Mouse (Mus musculus) embryonic facial prominence, embryonic 15.5 days (tissue): ENCODE results near the gene Tpst1. TPM values are rescaled to one million over a fixed set of nuclear protein-coding genes. Genes with fewer than 3 reads are reported as not detected.

ENCODE experiments used
- ATAC-seq: fragments of 200-750 bp; cut with Nextera tagmentation; 2 replicates; pipeline ENCODE4 v1.8.0; 2017; ENCODE audit warnings: low read depth, moderate TSS enrichment; ENCODE audit not compliant: insufficient number of reproducible peaks, low FRiP score, low TSS enrichment
- H3K27ac ChIP-seq: fragments of 300-500 bp; sonication (generic); replicated peaks from 2 replicates; pipeline ENCODE4 v1.5.1; 2015; ENCODE audit warnings: mild to moderate bottlenecking, inconsistent platforms
- H3K27me3 ChIP-seq: fragments of 300-500 bp; sonication (generic); 2 replicates; pipeline ENCODE4 v1.6.1; 2015; ENCODE audit warnings: inconsistent platforms
- H3K36me3 ChIP-seq: fragments of 300-500 bp; sonication (generic); 2 replicates; pipeline ENCODE4 v1.6.1; 2015; ENCODE audit warnings: mild to moderate bottlenecking, inconsistent platforms
- H3K4me1 ChIP-seq: fragments of 300-500 bp; sonication (generic); 2 replicates; pipeline ENCODE4 v1.6.1; 2015; ENCODE audit warnings: inconsistent platforms
- H3K4me2 ChIP-seq: fragments of 300-500 bp; sonication (generic); replicated peaks from 2 replicates; pipeline ENCODE4 v1.6.1; 2015; ENCODE audit warnings: mild to moderate bottlenecking, inconsistent platforms
- H3K4me3 ChIP-seq: fragments of 300-500 bp; sonication (generic); replicated peaks from 2 replicates; pipeline ENCODE4 v1.5.1; 2015; ENCODE audit warnings: mild to moderate bottlenecking, inconsistent platforms
- H3K9ac ChIP-seq: fragments of 300-500 bp; sonication (generic); 2 replicates; pipeline ENCODE4 v1.6.1; 2015; ENCODE audit warnings: inconsistent platforms
- H3K9me3 ChIP-seq: fragments of 300-500 bp; sonication (generic); replicated peaks from 2 replicates; pipeline ENCODE4 v1.6.1; 2016; ENCODE audit warnings: inconsistent platforms
- WGBS: fragments of 180-500 bp; shearing (Covaris S2); methylation state at CpG from one replicate; pipeline ENCODE4 v1.1.7; 2015; 5-methylcytosine and 5-hydroxymethylcytosine counted together
- polyA plus RNA-seq: library from polyadenylated mRNA; unstranded; fragments of >200 nt; fragmentation: Nextera tagmentation; extraction: Ambion mirVana; gene quantifications from 2 replicates; pipeline ENCODE4 v1.2.1, GENCODE M21; 2015

Gene Tpst1
- polyA plus RNA-seq, 1 experiment from 2014 or later: 99.2 TPM

DNA sequence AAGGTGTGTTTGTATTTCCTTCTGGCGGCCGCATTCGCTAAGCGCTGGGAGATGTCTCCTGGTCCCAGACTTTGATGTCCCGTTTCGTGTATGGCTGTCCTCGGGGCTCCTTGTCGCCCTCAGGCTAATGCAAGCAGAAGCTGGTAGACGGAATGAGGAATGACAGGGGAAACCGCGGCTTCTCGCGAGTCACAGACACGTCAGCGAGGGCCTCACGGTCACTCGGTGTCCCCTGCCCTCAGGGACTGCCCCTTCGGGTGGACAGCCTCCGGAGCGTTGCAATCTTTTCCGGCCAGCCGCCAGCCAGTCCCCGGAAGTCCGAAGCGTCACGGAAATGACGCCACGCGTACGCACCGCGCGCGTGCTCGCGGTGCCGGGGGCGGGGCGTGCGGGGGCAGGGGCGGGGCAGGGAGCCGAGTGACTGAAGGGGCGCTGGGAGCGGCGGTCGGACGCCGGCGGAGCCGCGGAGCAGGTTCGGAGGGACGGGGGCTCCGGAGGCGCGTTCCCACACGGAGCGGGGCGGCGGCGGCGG is 98.4 kb downstream of the Tpst1 start, which contains the start of gene Rabgef1:
Gene Rabgef1, plus strand, starts transcription at position 376 of the 532 bp plus-strand sequence.
- under 1% methylated on average over 58 of the region's 62 CpGs for WGBS
- Histone ChIP-seq H3K9me3 (no peaks in the 10 kb centered on the region), H3K9ac (peak within 1 kb of the TSS; percentile 85), H3K4me3 (peak within 1 kb of the TSS; percentile 74), H3K27ac (peak within 1 kb of the TSS; percentile 81), H3K36me3 (no peaks in the 10 kb centered on the region), H3K27me3 (no peaks in the 10 kb centered on the region), H3K4me2 (peak within 1 kb of the TSS; percentile 72), H3K4me1 (peaks cover 24% of the 10 kb centered on the region)
- ATAC-seq: peak; percentile 92

DNA sequence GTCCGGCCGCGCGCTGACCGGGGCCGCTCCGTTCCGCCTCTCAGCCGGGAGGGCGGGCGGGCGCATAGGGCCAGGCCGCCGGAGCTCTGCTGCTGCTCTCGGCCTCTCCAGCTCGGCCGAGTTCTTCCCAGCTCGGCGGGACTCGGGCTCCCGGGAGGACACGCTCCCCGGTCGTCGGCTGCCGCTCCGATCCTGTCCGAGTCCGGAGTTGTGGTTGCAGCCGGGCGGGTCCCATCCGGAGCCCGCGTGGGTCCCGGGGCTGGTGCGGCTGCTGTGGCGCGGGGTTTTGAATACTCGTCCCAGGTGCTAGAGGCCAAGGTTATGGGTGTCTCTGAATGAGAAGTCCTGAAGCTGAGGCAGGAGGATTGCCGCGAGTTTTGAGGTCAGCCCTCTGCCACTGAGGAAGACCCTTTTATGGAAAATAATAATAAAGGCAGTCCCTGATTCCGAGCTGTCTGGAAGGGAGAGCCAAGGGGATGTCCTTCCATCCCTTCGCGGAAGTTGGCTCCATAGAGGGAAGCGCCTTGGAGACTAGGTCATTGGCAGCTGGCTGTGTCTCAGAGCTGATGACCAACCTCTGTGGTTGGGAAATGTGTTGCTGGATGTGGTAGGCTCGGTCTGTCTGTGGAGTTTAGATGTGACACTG is 99.0 kb downstream of the Tpst1 start:
- Histone ChIP-seq H3K4me3 (peak overlapping the region; percentile 74), H3K9me3 (no peaks in the 10 kb centered on the region), H3K36me3 (no peaks in the 10 kb centered on the region), H3K4me1 (peaks cover 24% of the 10 kb centered on the region), H3K27ac (peak overlapping the region; percentile 81), H3K4me2 (peak overlapping the region; percentile 72), H3K27me3 (no peaks in the 10 kb centered on the region), H3K9ac (peak overlapping the region; percentile 85)
- peak; percentile 77 for ATAC-seq
- WGBS: under 1% methylated on average over 43 of the region's 46 CpGs

DNA sequence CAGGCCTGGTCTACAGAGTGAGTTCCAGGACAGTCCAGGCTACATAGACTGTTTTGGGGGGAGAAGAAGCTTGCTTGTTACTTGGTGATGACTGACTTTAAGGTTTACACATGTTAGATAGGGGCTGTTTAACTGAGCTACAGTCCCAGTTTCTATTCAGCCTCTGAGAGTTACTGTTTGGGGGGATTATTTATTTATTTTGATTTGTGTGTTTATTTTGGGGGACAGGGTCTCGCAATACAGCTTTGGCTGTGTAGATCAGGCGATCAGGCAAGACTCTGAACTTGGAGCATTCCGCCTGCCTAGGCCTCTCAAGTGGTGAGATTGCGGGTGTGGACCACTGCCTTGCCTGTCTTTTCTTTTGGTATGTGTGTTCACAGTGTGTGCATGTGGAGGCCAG is 99.9 kb downstream of the Tpst1 start:
- Histone ChIP-seq H3K4me2 (peak overlapping the region; percentile 72), H3K9ac (no peak overlapping the region), H3K9me3 (no peaks in the 10 kb centered on the region), H3K27ac (no peak overlapping the region), H3K36me3 (no peaks in the 10 kb centered on the region), H3K27me3 (no peaks in the 10 kb centered on the region), H3K4me3 (peak overlapping the region; percentile 74; the same call in 1 of the 2 replicates), H3K4me1 (peaks cover 24% of the 10 kb centered on the region)
- no peak for ATAC-seq
- 82% methylated on average over 4 of the region's 4 CpGs for WGBS

DNA sequence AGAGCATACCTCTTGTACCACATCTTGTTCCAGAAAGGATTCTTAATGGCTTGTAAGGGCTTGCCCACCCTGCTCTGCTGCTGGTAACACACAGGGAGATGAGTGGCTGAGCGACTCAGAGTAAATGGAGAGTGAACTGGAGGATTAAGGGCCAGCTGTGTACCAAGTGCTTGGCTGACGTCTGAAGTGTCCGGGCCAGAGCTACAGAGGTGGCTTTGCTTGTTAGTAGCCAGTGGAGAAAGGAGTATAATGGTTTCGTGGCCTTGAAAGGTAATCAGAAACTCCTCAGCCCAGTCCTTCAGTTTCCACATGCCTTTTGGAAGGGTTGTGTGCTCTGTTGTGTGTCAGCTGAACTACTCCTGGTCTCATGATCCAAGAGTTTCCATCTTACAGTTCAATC is 104.7 kb downstream of the Tpst1 start:
- Histone ChIP-seq H3K9ac (no peak overlapping the region), H3K27ac (0 out of 2 replicates have a peak overlapping the region, but pooled peaks have one; percentile 41)
- WGBS: 49% methylated on average over 4 of the region's 4 CpGs

DNA sequence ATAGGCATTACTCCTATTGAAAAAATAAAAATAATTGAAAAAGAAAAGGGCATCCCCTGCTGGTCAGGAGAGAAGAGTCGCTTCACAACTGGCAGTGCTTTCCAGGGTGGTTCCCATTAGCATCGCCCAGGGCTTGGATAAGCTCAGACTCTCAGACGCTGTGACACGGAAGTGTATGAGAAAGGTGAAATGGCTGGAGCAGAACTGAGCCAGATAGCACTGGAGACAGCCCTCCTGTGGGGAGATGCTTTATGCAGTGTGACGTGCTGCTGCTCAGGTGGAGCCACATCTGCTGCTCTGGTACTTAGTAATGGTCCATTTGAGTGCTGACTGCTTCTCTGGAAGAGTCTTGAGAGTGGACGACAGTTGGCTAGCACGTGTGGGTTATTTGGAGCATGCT is 107.2 kb downstream of the Tpst1 start:
- WGBS: 61% methylated on average over 7 of the region's 7 CpGs
- ATAC-seq: no peak

More for the DNA sequence above, 104.7 kb downstream of the Tpst1 start:
- Histone ChIP-seq H3K27me3 (no peaks in the 10 kb centered on the region), H3K4me2 (no peak overlapping the region), H3K4me1 (peaks cover 10% of the 10 kb centered on the region), H3K9me3 (no peaks in the 10 kb centered on the region), H3K4me3 (no peak overlapping the region), H3K36me3 (no peaks in the 10 kb centered on the region)
- no peak for ATAC-seq

DNA sequence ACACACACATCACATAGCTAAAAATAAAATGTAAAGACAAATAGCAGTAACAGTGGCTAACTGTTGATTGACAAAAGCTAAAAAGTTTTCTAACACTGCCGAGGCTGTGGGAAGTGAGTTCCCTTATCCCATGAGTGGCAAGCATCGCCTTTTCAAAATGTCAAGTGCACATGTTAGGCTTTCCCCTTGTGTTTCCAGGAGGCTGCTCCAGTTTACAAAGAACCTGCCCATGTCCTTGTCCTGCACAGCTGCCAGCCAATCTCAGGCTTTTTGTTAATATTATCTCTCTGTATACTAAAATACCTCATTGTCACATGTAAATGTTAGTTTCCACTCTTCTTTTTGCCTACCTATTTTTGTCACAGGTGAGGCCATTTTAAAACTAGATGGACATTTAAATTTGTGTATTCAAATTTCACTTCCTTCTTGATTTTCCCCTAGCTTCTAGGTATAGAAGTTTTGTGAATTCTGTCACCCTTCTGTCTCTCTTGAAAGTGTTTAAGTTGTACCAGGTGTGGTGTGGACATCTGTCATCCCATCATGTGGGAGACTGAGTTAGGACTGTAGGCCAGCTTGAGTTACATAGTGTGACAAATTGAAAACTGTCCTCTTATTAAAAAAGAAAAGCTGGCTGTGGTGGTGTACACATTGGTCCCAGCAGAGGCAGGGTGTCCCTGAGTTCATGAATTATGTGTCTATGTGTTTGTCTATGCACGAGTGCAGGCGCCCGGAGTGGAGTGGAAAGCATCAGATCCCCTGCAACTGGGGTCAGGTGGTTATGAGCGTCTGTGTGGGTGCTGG is 108.8 kb downstream of the Tpst1 start:
- H3K9ac ChIP-seq: no peak overlapping the region
- WGBS: 75% methylated on average over 6 of the region's 6 CpGs

More for the DNA sequence above, 107.2 kb downstream of the Tpst1 start:
- H3K27ac ChIP-seq: no peak overlapping the region
- H3K9ac ChIP-seq: no peak overlapping the region
- no peak overlapping the region for H3K4me3 ChIP-seq
- H3K4me1 ChIP-seq: no peaks in the 10 kb centered on the region; the same call in 1 of the 2 replicates
- H3K36me3 ChIP-seq: no peaks in the 10 kb centered on the region
- no peaks in the 10 kb centered on the region for H3K27me3 ChIP-seq
- no peaks in the 10 kb centered on the region for H3K9me3 ChIP-seq
- H3K4me2 ChIP-seq: no peak overlapping the region

DNA sequence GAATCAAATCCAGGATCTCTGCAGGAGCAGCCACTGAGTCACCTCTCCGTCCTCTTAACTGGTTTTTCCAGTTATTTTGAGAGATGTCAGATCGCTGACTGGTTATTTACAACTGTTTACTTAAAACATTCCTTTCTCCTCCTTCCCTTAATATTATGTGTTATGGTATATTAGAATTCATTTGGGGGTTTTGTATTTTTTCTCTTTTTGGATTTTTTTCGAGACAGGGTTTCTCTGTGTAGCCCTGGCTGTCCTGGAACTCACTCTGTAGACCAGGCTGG is 109.4 kb downstream of the Tpst1 start:
- Histone ChIP-seq H3K4me1 (no peaks in the 10 kb centered on the region; the same call in 1 of the 2 replicates), H3K9me3 (no peaks in the 10 kb centered on the region), H3K27ac (no peak overlapping the region), H3K4me3 (no peak overlapping the region), H3K27me3 (no peaks in the 10 kb centered on the region), H3K9ac (no peak overlapping the region), H3K36me3 (0 out of 2 replicates have a peak, but pooled peaks cover 2% of the 10 kb centered on the region), H3K4me2 (no peak overlapping the region)
- ATAC-seq: no peak
- WGBS: 67% methylated on average over 3 of the region's 3 CpGs

More for the DNA sequence above, 108.8 kb downstream of the Tpst1 start:
- Histone ChIP-seq H3K36me3 (no peaks in the 10 kb centered on the region), H3K4me3 (no peak overlapping the region), H3K4me1 (no peaks in the 10 kb centered on the region; the same call in 1 of the 2 replicates), H3K27me3 (no peaks in the 10 kb centered on the region), H3K4me2 (no peak overlapping the region), H3K9me3 (no peaks in the 10 kb centered on the region), H3K27ac (no peak overlapping the region)
- ATAC-seq: no peak

DNA sequence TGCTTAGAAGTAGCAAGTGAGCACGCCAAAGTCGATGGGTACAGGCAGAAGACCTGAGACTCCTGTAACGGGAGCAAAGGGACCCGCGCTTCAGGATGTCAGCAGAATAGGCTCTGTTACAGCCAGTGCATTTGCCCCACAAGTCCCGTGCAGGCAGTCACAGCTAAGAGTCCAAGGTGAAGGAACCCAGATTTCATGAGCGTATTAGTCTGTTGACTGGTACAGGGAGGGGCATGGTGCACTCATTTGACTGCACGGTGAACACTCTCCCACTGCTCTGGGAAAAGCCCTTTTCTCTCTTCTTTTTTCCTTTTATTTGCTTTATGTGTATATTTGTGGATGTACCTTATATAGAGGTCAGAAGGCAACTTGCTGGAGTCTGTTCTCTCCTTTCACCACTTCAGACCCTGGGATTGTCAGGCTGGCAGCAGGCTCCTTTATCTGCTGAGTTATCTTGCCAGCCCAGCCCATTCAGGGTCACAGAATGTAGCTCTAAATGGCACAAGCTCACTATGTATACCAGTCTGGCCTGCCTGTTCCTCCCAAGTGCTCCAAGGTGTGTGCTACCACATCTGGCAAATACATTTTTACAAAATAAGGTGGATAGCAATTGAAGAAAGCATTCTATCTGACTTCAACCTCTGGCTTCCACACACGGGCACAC is 111.2 kb downstream of the Tpst1 start:
- Histone ChIP-seq H3K4me3 (no peak overlapping the region), H3K4me1 (no peaks in the 10 kb centered on the region; the same call in 1 of the 2 replicates), H3K9me3 (no peaks in the 10 kb centered on the region), H3K9ac (no peak overlapping the region), H3K36me3 (peaks cover 9% of the 10 kb centered on the region), H3K27ac (0 out of 2 replicates have a peak overlapping the region, but pooled peaks have one; percentile 4), H3K4me2 (no peak overlapping the region), H3K27me3 (no peaks in the 10 kb centered on the region)
- ATAC-seq: no peak
- WGBS: 88% methylated on average over 9 of the region's 9 CpGs

DNA sequence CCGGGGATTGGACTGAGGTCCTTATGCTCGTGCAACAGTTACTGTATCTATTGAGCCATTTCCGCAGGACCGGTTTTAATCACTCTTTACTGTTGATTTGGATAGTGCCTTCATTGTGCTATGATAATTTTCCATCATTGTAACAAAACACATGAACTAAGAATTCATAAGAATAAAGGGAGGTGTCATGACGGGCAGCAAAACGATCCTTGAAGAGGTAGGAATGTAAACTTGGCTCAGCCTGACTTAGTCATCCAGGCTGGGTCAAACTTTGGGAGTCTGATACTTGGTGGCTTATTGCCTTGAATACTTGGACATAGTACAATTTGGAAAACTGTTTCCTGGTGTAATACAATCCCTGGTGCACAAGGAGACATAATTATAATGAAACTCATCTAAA is 112.2 kb downstream of the Tpst1 start:
- 76% methylated on average over 6 of the region's 6 CpGs for WGBS
- H3K36me3 ChIP-seq: peaks cover 19% of the 10 kb centered on the region
- H3K9me3 ChIP-seq: no peaks in the 10 kb centered on the region
- H3K4me1 ChIP-seq: no peaks in the 10 kb centered on the region; the same call in 1 of the 2 replicates
- no peak overlapping the region for H3K4me2 ChIP-seq
- no peak overlapping the region for H3K9ac ChIP-seq
- no peak for ATAC-seq
- no peaks in the 10 kb centered on the region for H3K27me3 ChIP-seq
- H3K27ac ChIP-seq: no peak overlapping the region
- H3K4me3 ChIP-seq: no peak overlapping the region
